Mouse (Mus musculus) liver, embryonic 11.5 days (tissue): ENCODE measurements around the gene Schip1. TPM values are rescaled to one million over a fixed set of nuclear protein-coding genes. Genes with fewer than 3 reads are reported as not detected.

ENCODE experiments used
- ATAC-seq: fragments of 200-750 bp; cut with Nextera tagmentation; replicated peaks from 2 replicates; pipeline ENCODE4 v1.8.0; 2017; ENCODE audit warnings: moderate number of reproducible peaks, mild to moderate bottlenecking, moderate TSS enrichment, moderate library complexity; ENCODE audit not compliant: low FRiP score
- DNase-seq: peaks from one replicate; pipeline ENCODE4 v3.0.0-alpha.2; 2017; ENCODE audit warnings: low spot score
- H3K27ac ChIP-seq: fragments of 300-500 bp; sonication (generic); 2 replicates; pipeline ENCODE4 v1.5.1; 2014; ENCODE audit warnings: mild to moderate bottlenecking, low read depth, low read length, control low read depth
- H3K27me3 ChIP-seq: fragments of 300-500 bp; sonication (generic); replicated peaks from 2 replicates; pipeline ENCODE4 v1.6.1; 2014; ENCODE audit warnings: low read length, mixed read lengths; ENCODE audit not compliant: control insufficient read depth, insufficient read depth
- H3K36me3 ChIP-seq: fragments of 300-500 bp; sonication (generic); 2 replicates; pipeline ENCODE4 v1.6.1; 2014; ENCODE audit warnings: mild to moderate bottlenecking, low read length, moderate library complexity, mixed read lengths; ENCODE audit not compliant: control insufficient read depth, insufficient read depth
- H3K4me1 ChIP-seq: fragments of 300-500 bp; sonication (generic); replicated peaks from 2 replicates; pipeline ENCODE4 v1.6.1; 2014; ENCODE audit warnings: low read length, mixed read lengths; ENCODE audit not compliant: control insufficient read depth, insufficient read depth
- H3K4me2 ChIP-seq: fragments of 300-500 bp; sonication (generic); 2 replicates; pipeline ENCODE4 v1.6.1; 2014; ENCODE audit warnings: mild to moderate bottlenecking, control low read depth, moderate library complexity
- H3K4me3 ChIP-seq: fragments of 300-500 bp; sonication (generic); 2 replicates; pipeline ENCODE4 v1.5.1; 2014; ENCODE audit warnings: low read depth, low read length, control low read depth
- H3K9ac ChIP-seq: fragments of 300-500 bp; sonication (generic); 2 replicates; pipeline ENCODE4 v1.6.1; 2014; ENCODE audit warnings: low read depth, low read length, control low read depth
- H3K9me3 ChIP-seq: fragments of 300-500 bp; sonication (generic); 2 replicates; pipeline ENCODE4 v1.6.1; 2016; ENCODE audit warnings: low read length, inconsistent platforms, mixed read lengths; ENCODE audit not compliant: control insufficient read depth
- WGBS: fragments of 180-500 bp; shearing (Covaris S2); extraction: QIAGEN DNeasy Blood & Tissue Kit; methylation state at CpG from one replicate; pipeline ENCODE4 v1.1.7; 2014; 5-methylcytosine and 5-hydroxymethylcytosine counted together
- polyA plus RNA-seq: library from polyadenylated mRNA; unstranded; fragments of >200 nt; fragmentation: Nextera tagmentation; extraction: Ambion mirVana; gene quantifications from 2 replicates; pipeline ENCODE4 v1.2.1, GENCODE M21; 2014

Schip1 gene
- polyA plus RNA-seq, 1 experiment from 2014 or later, result 10.6 TPM

DNA sequence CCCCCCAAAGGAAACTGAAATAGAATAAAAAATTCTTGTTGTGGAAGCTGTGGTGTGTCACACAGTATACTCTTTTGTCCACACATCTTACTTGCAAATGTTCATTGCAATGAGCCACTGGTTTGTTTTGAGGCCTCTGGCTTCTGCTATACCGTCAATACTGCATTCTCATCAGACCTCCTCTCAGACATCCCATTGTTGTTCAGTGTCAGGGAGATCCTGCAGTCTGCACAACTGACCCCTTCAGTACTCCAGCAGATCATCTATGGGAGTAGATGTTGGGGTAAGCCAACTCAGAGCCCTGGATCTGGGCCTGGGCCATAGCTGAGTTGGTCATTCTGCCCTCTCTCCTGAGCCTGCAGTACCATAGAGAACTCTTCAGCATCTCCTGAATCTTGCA, 423.0 kb downstream of the Schip1 start:
- 87% methylated on average over 1 of the region's 1 CpGs for WGBS
- H3K27ac ChIP-seq, result no peak overlapping the region
- ATAC-seq (no peak), DNase-seq (no peak)
- H3K4me3 ChIP-seq, result no peak overlapping the region
- H3K9me3 ChIP-seq, result no peaks in the 10 kb centered on the region
- no peaks in the 10 kb centered on the region for H3K27me3 ChIP-seq
- no peaks in the 10 kb centered on the region for H3K36me3 ChIP-seq
- H3K4me2 ChIP-seq, result no peak overlapping the region
- H3K4me1 ChIP-seq, result no peaks in the 10 kb centered on the region
- H3K9ac ChIP-seq, result no peak overlapping the region

DNA sequence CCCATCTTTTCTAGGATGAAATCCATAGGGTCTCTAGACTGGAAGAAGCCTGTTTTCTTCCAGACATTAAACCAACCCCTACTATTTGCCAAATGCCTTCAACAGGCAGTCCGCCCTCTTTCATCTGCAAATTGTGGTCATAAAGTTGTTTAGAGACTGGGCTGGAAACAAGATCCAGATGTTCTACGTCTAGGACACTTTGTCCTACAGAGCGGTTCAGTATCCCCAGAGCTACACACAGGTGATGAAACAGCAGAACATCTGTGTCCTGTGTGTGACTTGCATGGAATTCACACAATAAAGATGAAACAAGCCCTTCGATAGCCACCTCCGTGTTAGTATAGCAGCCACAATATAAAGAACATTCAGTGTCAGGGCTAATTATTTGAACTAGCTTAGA, 423.7 kb downstream of the Schip1 start:
- H3K4me1 ChIP-seq, result peaks cover 6% of the 10 kb centered on the region
- H3K9ac ChIP-seq, result no peak overlapping the region
- DNase-seq (no peak), ATAC-seq (no peak)
- H3K4me2 ChIP-seq, result no peak overlapping the region
- H3K4me3 ChIP-seq, result no peak overlapping the region
- H3K27ac ChIP-seq, result no peak overlapping the region
- no peaks in the 10 kb centered on the region for H3K27me3 ChIP-seq
- H3K9me3 ChIP-seq, result no peaks in the 10 kb centered on the region
- no peaks in the 10 kb centered on the region for H3K36me3 ChIP-seq
- WGBS, result 73% methylated on average over 5 of the region's 5 CpGs

- no peaks in the 10 kb centered on the region for H3K9me3 ChIP-seq
- H3K4me3 ChIP-seq, result no peak overlapping the region
- 73% methylated on average over 6 of the region's 6 CpGs for WGBS
- H3K27ac ChIP-seq, result no peak overlapping the region
- peaks cover 10% of the 10 kb centered on the region for H3K27me3 ChIP-seq
- no peak overlapping the region for H3K9ac ChIP-seq
- H3K4me1 ChIP-seq, result peaks cover 21% of the 10 kb centered on the region
- no peaks in the 10 kb centered on the region for H3K36me3 ChIP-seq
- no peak for DNase-seq
- no peak for ATAC-seq
- no peak overlapping the region for H3K4me2 ChIP-seq
These were observed 426.9 kb downstream of the Schip1 start for GRCm38 (mm10) chr3:68491516-68491915.

DNA sequence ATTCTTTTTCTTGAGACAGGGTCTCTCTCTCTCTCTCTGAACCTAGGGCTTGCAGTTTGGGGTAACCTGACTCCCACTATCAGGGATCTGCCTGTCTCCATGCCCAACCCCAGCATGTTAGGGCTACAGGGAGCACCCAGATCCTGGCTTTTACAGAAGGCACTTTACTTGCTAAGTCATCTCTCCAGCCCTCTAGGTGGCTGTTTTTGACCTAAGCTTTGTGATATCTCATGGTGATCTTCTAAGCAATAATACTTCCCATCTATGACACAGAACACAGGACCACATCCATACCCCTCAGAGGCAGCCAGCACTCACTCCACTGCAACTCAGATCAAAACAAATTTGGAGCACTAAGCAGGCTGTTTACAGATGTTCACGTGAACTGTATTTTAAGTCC, 427.5 kb downstream of the Schip1 start:
- Histone ChIP-seq H3K9me3 (no peaks in the 10 kb centered on the region), H3K27me3 (peaks cover 10% of the 10 kb centered on the region), H3K36me3 (no peaks in the 10 kb centered on the region), H3K9ac (no peak overlapping the region), H3K4me1 (peaks cover 21% of the 10 kb centered on the region), H3K27ac (no peak overlapping the region), H3K4me2 (no peak overlapping the region), H3K4me3 (no peak overlapping the region)
- DNase-seq, result no peak
- no peak for ATAC-seq
- 61% methylated on average over 1 of the region's 1 CpGs for WGBS

DNA sequence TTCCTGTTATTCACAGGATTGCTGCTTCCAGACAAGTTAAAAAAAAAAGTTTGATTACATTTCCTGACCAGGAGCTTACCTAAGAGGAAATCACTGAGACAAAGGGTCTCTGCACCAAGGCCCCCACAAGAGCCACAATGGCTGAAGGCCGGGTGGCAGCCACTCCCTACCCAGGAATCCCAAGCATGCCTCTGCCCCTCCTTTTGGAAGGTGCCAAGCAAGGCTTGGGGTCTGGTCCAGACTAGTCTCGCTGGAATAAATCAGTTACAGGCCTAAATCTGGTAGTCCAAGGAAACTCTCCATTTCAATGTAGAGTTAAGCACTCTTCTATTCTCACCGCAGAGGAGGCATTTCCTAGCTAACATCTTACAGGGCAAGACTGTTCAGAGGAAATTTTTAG, 427.9 kb downstream of the Schip1 start:
- Histone ChIP-seq H3K4me2 (peak overlapping the region; percentile 93), H3K9me3 (no peaks in the 10 kb centered on the region), H3K36me3 (no peaks in the 10 kb centered on the region), H3K4me1 (peaks cover 21% of the 10 kb centered on the region), H3K9ac (no peak overlapping the region), H3K27me3 (peaks cover 10% of the 10 kb centered on the region), H3K27ac (no peak overlapping the region), H3K4me3 (no peak overlapping the region)
- 27% methylated on average over 3 of the region's 3 CpGs for WGBS
- DNase-seq (no peak), ATAC-seq (no peak)

DNA sequence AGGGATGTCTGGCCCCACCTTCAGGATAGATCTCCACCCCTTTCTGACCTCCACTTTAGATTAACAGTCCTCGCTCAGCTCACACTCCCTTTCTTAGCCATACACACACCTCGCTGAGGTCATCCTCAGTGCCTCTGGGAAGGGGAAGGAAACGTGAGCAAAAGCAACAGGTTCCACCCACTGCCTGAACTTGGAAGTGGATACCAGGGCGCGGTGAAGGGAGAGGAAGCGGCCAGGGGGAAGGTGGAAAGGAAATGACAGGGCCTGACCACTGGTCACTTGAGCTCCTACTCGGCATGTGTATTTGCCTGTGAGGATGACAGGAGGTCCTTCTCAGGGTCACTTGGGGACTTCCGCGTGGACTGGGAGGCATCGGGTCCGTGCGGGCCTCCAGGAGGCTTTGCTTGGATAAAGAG, 428.6 kb downstream of the Schip1 start:
- 2% methylated on average over 12 of the region's 12 CpGs for WGBS
- peaks cover 21% of the 10 kb centered on the region for H3K4me1 ChIP-seq
- no peak for DNase-seq
- peak overlapping the region; percentile 73; the same call in 1 of the 2 replicates for H3K27ac ChIP-seq
- H3K4me3 ChIP-seq, result peak overlapping the region; percentile 57
- H3K4me2 ChIP-seq, result peak overlapping the region; percentile 93
- H3K9me3 ChIP-seq, result no peaks in the 10 kb centered on the region
- H3K27me3 ChIP-seq, result peaks cover 10% of the 10 kb centered on the region
- H3K9ac ChIP-seq, result peak overlapping the region; percentile 75
- H3K36me3 ChIP-seq, result no peaks in the 10 kb centered on the region
- ATAC-seq, result peak; percentile 39; the same call in 1 of the 2 replicates

DNA sequence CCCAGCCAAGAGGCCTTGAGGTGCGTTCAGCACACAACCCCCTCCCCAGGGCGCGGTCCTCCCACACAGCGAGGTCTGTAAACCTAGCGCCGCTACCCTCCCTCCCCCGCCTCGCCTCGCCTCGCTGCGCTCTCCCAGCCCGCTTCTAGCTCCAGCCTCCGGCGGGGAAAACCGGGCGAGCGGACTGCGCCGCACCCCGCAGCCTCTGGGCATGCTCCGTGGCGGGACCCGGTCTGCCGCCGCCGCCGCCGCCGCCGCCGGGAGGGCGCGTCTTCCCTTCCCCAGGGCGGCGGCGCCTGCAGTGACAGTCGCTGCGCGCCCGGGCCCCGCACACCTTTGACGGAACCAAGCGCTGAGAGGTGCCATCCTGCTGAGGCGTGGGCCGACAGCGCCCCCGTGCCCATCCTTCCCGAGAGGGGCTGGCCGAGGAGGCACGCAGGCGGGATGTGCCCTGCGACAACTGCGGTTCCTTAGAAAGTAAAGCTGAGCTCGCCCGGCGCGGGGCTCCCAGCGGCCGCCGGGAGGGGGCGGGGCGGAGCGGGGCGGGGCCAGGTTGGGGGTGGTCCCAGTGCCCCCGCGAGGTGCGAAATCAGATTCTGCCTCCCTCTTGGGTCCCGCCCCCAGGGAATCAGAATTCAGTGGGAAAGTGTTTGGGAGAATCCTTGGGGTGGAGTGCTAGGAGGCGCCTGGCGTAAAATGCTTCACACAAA, 429.1 kb downstream of the Schip1 start:
- peak; percentile 81 for DNase-seq
- ATAC-seq, result peak; percentile 71
- under 1% methylated on average over 63 of the region's 70 CpGs for WGBS

GRCm38 (mm10) chr3:68494296-68495095, 429.9 kb downstream of the Schip1 start:
- Histone ChIP-seq H3K27me3 (peaks cover 10% of the 10 kb centered on the region), H3K4me1 (peaks cover 27% of the 10 kb centered on the region), H3K36me3 (no peaks in the 10 kb centered on the region), H3K9me3 (no peaks in the 10 kb centered on the region), H3K9ac (peak overlapping the region; percentile 27), H3K4me2 (peak overlapping the region; percentile 93), H3K4me3 (peak overlapping the region; percentile 57), H3K27ac (peak overlapping the region; percentile 6; the same call in 1 of the 2 replicates)
- WGBS, result under 1% methylated on average over 68 of the region's 68 CpGs
- DNase-seq, result no peak
- no peak; the same call in 1 of the 2 replicates for ATAC-seq

More for the DNA sequence above, 429.1 kb downstream of the Schip1 start:
- H3K4me1 ChIP-seq, result peaks cover 21% of the 10 kb centered on the region
- H3K27me3 ChIP-seq, result peaks cover 10% of the 10 kb centered on the region
- no peaks in the 10 kb centered on the region for H3K9me3 ChIP-seq
- peak overlapping the region; percentile 75 for H3K9ac ChIP-seq
- H3K27ac ChIP-seq, result peak overlapping the region; percentile 73
- H3K4me2 ChIP-seq, result peak overlapping the region; percentile 93
- peak overlapping the region; percentile 57 for H3K4me3 ChIP-seq
- no peaks in the 10 kb centered on the region for H3K36me3 ChIP-seq
